In genomic region chr4:109960201-109960935, GRCm38 (mm10) we compare ENCODE assay signal across 17 mouse cellular contexts. TPM values are rescaled to one million over a fixed set of nuclear protein-coding genes. Genes with fewer than 3 reads are reported as not detected.
"Had no signal": no experiment of that assay in that cellular context is flagged by ENCODE, and none has a peak within 500 bp of the region (broad histone marks: within the 10 kb centered on the region; RNA-seq: fewer than 3 reads in every experiment).

No protein-coding gene starts in this region.

- H3K27me3 ChIP-seq: liver, embryonic 15.5 days; midbrain, embryonic 15.5 days; neural tube, embryonic 13.5 days had no signal

- H3K4me2 ChIP-seq: liver, embryonic 11.5 days; liver, embryonic 15.5 days; midbrain, embryonic 15.5 days; neural tube, embryonic 13.5 days had no signal

- H3K36me3 ChIP-seq: midbrain, embryonic 15.5 days had no signal

- ATAC-seq: intestine, postnatal 0 days; lung, postnatal 0 days; midbrain, embryonic 15.5 days had no signal

- H3K4me3 ChIP-seq: left cerebral cortex, adult 2 months; limb, embryonic 10.5 days; liver, embryonic 15.5 days; midbrain, embryonic 15.5 days; neural tube, embryonic 13.5 days had no signal

- DNase-seq: kidney, postnatal 25 days; lung, adult 2 months; lung, postnatal 36 days; right cerebral cortex, adult 18-20 months; right cerebral cortex, postnatal 25 days; thymus, adult 18-20 months; thymus, postnatal 14 days had no signal

- H3K27ac ChIP-seq: left cerebral cortex, adult 2 months; limb, embryonic 10.5 days; liver, embryonic 15.5 days; midbrain, embryonic 15.5 days; neural tube, embryonic 13.5 days had no signal

- H3K9ac ChIP-seq: liver, embryonic 15.5 days; midbrain, embryonic 15.5 days; neural tube, embryonic 13.5 days had no signal

- H3K4me1 ChIP-seq: limb, embryonic 10.5 days; liver, embryonic 15.5 days; midbrain, embryonic 15.5 days; neural tube, embryonic 13.5 days had no signal

- H3K9me3 ChIP-seq: limb, embryonic 10.5 days; liver, embryonic 15.5 days; midbrain, embryonic 15.5 days; neural tube, embryonic 13.5 days had no signal

RNA-seq across cellular contexts. Expression of gene Dmrta2, which starts 17.5 kb away (rescaled TPM):
- total RNA-seq: megakaryocyte progenitor cell, adult 5-6 weeks; monocyte, adult 5-6 weeks had no signal
- polyA plus RNA-seq: intestine, postnatal 0 days; liver, embryonic 15.5 days; lung, postnatal 0 days had no signal
